Mouse (Mus musculus) heart, adult 11 months (tissue): ENCODE data around the gene Tbc1d8.
A peak's percentile ranks its signal among the peaks of the same experiment; 100 is the strongest.

ENCODE experiments used
- DNase-seq: peaks from one replicate; pipeline ENCODE4 v3.0.0; 2022

The Tbc1d8 gene

DNA sequence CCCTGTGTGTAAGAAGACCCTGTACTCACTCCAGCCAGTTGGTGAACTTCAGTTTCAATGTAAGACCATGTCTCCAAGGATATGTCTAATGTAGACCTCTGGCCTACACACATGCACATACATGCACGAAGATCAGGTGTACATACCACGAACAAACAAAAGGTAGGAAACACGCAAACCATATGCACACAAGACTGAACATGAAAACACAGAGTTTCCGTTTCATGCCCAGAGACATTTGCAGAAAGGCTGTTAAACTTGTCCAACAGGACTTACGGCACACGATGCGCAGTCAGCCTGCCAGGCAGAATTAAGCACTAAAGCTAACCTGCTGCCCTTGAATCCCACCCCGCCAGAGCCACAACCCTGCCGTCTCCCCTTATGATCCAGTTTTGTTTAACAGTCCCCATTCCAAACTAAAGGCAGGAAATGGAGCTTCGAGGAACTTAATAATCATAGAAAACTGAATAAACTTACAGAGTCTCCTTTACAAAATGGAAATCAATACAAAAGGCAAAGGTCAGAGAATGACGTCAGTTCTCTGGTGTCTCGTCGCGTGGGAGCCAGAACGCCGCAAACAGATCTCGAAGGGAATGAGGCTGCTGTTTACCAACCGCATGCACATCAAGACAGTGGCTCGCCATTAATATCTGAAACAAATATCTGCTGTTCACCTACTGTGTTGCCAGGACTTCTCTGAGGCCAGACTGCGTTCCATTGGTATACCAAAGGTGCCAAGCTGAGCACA is 33.1 kb downstream of the Tbc1d8 start:
- DNase-seq, result no peak

DNA sequence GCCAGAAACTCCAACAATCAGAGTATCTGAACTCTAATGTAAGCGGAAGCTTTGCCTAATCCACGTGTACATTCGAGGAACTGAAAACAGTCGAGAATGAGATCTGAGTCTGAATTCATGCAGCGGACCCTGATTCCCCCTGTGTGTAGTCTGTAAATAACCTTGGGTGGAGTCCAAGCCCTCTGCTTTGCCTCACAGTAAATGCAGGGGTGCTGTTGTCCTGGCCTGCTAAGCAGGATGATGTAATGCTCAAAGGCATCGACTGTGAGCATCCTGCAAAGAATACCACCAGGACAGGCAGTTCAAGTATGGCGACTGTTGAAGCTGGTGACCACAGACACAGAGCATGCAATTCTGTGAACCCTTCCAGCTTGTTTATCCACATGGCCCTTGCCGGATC is 34.8 kb downstream of the Tbc1d8 start:
- no peak for DNase-seq

DNA sequence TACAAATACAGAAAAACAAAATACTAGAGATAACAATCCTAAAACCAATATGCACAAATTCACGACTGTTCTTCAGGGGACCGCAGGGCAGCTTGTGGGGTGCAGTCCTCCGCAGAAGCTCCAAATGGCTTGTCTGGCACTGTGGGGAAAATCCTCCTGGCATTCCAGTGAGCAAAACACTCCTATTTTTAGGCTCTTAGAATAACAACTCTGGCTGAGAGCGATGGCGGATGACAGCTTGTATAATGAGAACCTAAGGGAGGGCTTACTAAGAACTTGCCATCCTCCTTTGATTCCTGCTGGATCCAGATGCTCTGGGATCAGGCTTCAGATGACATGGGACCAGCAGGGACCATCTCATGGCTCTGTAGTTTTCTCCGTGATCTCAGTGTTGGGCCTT is 36.9 kb downstream of the Tbc1d8 start:
- DNase-seq, result no peak

DNA sequence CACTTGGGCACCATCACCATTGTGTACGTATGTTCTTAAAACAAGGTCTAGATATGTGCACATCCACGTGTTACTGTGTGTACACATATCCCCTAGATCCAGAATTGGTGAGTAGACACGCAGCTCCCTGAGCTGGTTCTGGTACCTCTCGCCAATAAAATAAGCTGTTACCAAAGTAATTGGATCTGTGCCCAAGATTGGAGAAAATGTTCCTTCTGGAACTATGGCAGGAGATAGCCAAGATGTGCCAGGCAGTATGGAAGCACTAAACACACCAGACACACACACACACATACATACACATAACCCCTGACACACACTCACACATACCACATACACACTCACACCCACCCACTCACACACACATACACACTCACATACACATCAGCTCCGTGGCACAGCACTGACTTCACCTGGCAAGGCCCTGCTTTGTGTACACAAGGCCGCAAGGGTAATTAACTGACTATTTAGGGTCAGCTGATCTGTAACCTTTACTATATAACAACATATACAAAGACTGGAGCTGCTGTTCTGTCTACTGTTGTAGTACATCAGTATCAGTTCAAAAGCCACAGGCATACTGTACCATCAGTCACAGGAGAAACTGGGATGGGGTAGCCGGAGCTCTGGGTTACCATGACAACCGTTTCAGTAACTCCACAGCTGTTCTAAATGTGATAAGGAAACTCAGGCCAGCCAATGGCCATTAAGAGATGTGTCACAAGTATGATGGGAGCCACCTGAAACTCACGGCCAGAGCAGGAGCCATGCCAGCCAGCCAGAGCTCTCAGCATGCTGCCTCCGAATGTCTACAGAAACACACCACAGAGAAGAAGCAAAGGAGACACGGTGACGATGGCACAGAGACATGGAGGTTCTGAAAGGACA is 38.6 kb downstream of the Tbc1d8 start:
- DNase-seq, result no peak

DNA sequence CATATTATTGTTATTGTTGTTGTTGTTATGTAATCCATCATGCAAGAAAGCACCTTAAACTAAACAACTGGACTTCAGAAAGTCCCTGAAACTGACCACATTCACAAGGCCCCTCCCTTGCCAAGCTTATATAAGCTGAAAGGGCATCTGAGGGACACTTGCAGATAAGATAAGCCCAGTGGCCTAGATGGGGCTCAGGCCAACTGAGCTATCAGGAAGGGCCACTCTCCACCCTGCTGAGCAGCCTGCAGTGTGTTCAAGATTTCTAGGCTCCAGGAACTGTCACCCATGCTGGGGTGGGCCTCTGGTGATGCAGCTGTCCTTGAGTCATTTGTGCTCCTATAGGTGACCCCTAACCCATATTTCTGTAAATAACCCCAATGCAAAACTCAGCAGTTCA is 39.9 kb downstream of the Tbc1d8 start:
- DNase-seq, result no peak

DNA sequence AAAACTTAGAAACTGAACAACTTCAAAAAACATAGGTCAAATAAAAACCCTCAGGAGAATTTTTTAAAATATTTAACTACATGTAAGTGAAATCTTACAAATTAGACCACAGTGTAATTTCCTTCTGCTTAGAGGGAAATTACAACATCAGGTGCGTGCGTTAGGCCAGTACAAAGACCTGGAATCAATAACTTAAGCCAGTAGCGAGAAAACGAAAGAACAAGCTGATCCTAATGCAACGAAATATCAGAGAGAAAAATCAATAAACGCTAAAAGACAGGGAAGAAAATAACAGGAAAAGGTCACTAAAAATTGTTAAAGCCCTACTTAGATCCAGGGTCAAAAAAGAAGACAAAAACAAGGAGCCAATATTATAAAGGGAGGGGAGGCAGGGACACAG is 44.3 kb downstream of the Tbc1d8 start:
- DNase-seq, result no peak

DNA sequence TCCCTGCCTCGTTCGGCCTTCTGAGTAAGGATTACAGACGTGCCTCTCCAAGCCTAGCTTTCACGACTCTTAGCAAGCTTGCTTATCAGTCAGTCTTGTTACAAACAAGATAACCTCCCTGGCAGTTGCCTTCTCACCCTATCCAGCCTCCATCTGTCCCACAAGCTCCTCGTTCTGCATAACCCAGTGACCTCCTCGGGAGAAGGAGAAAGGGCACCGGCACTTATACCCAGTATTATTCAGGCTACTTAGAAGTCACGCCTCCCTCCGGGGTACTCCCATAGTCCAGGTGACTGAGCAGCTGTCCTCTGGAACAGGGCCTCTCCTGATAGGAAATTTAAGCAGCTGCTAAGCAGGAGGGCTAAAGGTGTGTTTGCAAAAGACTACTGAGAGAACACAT is 48.5 kb downstream of the Tbc1d8 start:
- no peak for DNase-seq

DNA sequence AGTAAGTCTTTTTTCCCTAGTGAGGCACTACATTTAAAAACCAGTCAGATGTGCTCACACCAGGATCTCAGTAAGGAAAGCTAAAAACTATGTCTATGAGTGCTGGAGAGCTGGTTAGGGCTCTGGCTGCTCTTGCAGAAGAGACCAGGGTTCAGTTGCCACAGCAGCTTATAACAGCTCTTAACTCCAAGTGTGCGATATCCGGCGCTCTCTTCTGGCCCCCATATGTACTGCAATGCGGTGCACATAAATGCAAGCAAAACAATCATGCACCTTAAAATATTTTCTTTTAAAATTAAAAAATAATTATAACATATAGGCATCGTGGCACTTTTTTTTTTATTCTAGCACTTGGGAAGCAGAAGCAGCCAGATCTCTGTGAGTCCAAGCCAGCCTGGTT is 49.5 kb downstream of the Tbc1d8 start:
- DNase-seq, result no peak

DNA sequence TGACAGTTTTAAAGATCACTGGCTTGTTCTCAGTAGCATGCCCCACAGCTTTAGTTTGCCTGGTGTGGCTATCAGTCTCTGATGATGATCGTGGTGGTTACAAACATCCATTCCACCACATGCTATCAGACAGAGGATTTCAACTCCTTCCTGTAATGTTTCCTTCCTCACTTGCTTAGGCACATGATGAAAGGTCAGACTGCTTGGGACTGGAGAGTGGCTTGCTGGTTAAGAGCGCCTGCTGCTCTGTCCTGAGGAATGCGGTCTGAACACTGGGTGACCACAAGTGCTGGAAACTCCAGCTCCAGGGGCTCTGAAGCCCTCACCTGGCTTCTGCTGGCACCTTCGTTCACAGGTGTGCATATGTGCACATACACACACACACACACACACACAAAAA is 50.3 kb downstream of the Tbc1d8 start:
- no peak for DNase-seq

DNA sequence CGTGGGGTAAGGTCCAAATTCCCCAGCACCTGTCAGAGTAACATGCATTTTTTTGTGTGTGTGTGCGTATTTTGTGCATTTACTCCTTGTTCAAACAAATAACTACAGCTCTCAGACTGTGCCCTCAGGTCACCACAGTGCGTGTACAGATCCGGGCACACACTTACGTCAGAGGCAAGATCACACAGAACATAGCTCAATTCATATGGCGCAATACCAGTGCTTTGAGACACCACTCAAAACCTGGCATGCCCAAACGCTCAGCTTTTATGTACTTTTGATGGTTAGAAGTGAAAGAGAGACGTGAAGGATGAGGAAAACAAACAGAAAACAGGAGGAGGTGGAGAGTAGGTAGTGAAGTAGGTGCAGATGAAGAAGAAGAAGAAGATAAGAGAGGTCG is 53.1 kb downstream of the Tbc1d8 start:
- no peak for DNase-seq

DNA sequence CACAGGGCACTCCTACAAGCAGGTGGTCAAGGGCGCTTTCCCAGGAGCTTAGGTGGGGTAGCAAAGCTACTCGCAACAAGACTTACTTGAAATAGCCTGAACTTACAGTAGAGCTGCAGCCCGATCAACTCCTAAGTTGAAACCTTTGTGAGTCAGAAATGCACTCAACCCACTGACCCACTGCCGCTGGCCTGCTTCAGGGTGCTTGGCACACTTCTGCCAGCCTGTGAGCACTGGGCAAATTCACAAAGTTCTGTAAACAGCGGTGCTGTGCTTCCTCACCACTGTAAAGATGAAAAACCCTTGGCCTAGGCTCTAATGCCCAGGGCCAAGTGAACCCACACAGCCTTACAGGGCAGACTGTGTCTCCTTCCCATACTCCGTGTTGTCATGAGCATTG is 57.6 kb downstream of the Tbc1d8 start:
- DNase-seq, result no peak

DNA sequence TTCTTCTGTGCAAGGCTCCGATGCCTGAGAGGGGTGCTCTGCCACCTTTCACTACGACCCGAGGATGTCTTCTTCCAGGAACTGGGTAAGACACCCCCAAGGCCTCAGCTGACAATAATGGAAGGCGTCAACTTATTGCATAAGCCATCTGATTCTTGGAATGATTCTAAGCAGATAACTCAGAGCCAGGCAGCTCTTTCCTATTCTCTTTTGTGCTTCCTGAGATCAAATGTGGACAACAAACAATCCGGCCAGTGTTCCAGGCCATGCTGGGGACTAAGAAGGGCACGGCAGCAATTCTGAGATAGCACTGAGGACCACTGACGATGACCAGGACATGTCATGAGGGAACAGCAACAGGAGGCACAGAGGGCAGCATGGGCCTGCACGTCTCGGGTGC is 59.7 kb downstream of the Tbc1d8 start:
- DNase-seq, result no peak

DNA sequence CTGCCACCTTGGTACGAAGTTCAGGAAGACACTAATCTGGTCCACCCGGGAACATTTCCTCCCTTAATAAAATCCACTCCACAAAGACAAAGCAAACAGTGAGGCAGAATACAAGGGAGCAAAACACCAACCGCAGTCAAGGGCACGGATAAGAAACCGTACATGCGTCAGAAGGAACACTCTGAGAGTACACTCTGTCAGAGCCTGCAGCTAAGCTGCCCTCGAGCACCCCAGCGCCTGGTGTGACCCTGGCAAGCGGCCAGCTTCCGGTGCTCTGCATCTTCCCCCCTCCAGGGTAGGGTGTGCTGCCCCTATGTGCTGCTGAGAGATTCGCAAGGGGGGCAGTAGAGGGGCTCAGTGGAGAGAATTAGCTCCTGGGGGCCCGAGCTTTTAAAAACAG is 60.7 kb downstream of the Tbc1d8 start:
- DNase-seq, result peak; percentile 97

DNA sequence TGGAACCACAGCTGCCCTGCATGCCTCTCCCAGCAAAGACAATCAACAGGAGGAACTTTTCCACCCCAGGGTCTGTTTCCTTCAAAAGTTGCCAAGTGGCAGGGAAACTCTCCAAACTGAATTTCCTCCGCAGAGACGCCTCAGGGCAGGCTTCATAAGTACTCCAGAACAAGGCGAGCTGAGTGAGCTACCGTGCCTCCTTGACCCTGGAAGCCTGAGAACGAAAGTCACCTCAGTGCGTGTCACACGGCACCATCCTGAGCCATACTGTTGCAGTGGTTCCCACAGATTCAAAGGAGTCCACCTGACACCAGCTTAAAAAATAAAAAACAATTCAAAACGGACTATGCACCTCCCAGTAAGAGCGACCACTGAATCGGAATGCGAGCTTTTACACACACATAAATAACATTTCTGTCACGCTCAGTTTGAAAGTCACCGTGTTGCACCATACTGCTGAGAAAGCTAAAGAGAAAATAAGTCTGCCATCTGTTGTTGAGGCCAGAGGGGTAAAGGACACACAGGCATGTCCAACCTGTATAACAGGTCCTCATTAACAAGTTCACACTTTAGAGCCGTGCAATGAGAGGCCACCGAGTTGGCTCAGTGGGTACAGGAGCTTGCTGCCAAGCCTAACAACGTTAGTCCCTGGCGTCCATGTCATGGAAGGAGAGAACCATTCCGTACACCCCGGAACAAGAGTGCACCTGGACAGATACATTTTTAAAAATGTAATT is 68.3 kb downstream of the Tbc1d8 start:
- DNase-seq, result peak; percentile 94

DNA sequence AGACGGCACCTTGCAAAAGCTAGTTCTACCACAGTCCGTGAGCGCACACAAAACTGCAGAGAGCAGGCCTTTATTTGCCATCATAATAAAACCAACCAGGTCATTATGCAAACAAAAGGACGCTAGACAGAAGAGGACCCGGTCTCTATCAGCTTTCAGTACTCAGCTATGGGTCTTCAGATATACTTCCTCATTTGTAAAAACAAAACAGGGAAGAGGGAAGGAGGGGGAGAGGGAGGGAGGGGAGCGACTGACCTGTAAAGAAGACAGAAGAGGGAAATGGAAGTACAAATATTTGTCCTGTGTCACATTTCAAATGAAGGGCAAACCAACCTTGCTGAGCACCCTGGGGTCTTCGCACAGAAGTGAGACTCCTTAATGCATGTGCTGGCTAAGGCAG is 69.9 kb downstream of the Tbc1d8 start:
- DNase-seq, result no peak

DNA sequence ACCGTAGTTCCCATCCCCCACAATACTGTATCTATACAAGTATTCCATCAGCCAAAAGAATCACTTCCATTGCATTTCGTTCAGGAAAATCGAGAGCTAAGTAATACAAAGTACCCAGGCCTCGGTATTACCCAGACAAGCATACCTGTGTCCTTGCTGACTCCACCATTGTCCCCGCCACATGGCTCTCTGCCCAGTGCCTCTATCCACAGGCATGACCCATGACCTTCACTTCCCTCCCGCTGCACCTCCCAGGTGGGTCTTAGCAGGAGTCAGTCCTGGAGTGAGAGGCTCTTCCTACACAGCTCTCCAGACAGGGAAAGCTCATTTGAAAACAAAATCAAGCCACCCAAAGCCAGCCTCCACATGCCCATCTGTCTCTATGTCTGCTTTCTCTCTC is 70.4 kb downstream of the Tbc1d8 start:
- DNase-seq, result no peak

DNA sequence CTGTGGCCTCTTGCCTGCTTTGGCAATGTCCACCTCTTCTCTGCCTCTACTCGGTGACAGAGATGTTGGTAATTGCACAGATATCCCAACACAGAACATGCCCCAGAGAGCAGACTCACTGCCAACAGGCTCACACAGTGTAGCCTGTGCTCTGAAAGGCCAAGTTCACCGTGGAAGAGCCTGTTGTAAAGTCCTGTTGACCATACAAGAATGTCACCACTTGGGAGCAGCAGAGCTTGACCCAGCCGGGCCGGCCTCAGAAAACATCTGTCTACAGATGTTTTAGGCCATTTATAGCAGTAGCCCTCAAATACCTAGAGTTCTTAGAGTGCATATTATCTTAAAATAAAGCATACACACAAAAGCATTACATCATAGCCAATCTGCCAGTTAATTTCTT is 71.4 kb downstream of the Tbc1d8 start:
- DNase-seq, result no peak

DNA sequence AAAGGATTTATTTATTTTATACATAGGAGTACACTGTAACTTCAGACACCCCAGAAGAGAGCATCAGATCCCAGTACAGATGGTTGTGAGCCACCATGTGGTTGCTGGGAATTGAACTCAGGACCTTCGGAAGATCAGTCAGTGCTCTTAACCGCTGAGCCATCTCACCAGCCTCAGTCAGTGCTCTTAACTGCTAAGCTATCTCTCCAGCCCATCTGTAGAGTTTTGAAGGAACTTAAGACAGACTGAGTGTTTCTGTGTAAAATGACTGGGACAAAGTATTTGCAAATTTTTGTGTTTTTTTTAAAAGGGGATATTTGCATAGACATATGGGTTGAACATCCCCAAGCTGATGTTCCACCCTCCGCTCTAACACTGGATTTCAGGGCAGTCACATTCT is 78.4 kb downstream of the Tbc1d8 start:
- no peak for DNase-seq

DNA sequence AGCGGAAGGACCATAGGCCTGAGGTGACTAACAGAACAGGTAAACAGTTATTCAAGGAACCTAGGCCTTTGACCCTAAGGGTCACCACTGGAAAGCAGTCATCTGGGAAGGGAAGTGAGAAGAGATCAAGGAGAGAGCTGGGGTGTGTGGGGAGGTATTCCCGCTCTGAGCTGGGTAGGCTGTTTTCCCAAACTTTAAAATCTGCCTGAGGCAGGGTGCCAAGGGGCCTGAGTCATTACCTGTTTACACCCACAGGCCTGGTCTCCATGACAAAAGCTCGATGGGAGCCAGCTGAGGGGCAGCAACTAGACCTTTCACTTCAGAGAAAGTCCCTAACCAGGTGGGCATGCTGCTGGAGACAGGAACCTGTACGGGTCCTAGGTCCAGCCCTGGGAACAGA is 79.3 kb downstream of the Tbc1d8 start:
- peak; percentile 96 for DNase-seq

DNA sequence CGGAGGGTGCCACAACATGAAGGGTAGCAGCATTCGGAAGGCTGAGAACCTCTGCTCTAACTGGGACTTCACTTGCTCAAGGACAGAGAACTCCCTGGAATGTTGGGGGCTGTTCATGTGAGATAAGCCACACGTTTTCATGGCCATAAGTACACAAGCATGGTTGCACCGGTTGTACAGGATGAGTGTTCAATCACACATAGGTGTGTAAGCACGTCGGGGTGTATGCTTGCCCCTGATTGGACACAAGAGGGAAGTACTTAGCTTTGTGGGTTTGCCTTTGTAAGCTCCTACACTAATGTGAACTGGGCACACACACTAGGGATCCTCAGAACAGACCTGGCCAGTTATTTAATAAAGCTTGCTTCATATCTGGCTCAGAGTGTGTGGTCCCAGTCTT is 80.3 kb downstream of the Tbc1d8 start:
- DNase-seq, result no peak

DNA sequence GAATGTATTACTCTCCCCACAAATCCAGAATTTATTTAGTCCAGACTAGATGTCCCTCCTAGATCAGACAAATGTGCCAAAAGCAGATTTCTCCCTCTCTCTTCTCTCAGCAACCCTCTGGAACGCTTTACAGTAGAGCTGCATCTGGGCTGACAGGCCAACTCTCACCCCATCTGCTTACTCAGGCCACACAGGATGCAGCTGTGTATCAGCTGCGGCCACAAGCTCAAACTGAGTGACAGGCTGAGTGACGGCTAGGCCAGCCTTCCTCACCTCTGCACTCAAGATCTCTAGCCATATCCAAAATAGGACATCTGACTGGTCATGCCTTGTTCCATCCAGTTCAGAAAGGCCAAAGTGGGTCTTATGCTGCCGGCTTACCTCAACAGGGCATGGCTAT is 82.2 kb downstream of the Tbc1d8 start:
- DNase-seq, result peak; percentile 94

DNA sequence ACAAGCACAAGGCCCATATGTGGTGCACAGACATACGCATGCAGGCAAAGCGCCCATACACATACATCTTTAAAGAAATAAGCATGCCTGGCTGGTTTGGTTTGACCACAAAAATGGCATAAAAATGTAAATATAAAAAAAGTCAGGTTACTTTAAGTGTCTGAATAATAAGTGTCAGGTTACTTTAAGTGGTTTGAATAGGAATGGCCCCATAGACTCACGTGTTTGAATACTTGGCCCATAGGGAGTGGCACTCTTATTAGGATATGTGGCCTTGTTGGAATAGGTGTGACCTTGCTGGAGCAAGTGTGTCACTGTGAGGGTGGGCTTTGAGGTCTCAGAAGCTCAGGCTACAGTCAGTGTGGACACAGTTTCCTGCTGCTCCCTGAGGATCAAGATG is 83.9 kb downstream of the Tbc1d8 start:
- no peak for DNase-seq

DNA sequence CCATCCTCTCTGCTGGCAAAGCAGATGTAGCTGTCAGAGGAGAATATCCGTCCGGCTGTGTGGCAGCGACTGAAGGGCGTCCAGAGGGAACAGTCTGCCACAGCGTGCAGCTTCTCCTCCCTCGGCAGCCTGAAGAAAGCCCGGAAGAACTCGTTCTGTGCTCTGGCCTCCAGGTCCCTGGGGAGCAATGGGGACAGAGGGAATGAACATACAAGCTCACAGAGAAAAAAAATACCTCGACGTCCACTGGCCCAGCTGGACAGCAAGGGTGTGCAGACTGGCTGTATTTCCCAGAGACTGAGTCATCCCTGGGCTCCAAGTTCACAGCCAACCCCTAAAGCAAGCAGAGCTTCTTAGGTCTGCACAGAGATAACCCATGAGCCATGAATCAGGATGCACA is 84.5 kb downstream of the Tbc1d8 start:
- peak; percentile 98 for DNase-seq
